Mouse (Mus musculus): ENCODE results near the gene Crat. TPM values are rescaled to one million over a fixed set of nuclear protein-coding genes. Genes with fewer than 3 reads are reported as not detected.

The Crat gene
- polyA plus RNA-seq, 1 experiment, result 44.7 TPM

DNA sequence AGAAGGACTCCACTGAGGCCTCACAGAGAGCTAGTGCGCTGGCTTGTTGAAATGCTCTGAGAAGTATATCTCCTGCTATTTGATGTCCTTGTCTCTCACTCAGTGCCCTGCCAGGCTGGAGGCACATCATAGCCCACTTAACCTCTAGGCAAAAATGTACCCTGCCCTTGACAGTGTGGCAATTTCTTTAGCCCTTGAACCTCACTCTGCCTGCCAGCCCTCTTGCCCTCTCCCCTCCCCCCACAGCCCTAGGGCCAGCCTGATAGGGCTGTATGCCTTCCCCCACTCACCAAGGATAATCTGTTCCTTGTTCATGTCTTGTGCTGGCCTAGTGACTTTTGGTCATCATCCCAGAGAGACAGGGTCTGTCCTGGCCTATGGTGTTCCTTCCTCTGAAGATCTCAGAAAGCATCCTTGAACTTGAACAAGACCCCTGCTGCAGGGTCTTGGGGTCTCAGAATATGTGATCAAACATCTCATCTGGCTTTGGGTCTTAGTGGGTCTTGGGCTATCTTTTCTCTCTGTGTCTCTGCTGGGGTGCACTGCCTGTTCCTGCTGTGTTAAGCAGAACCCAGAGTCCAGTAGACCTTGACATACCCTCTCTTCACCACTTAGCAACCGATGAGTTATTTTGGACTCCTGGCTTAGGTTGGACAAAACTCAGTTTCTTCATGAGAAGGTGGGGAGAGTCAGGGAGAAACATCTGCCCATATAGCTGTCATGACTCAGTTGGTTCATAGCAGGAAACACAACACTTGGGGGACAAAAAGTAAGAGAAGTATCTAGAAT lies 50.1 kb downstream of the Crat start:
- Histone ChIP-seq H3K4me3 (ENCODE audit: insufficient read depth, low read length) (peak overlapping the region; percentile 73), H3K27ac (ENCODE audit: insufficient read depth, low read length) (no peak overlapping the region), H3K4me1 (ENCODE audit: control insufficient read depth, insufficient read depth, low read length) (peaks cover 4% of the 10 kb centered on the region; the same call in 1 of the 2 replicates)
- no peak for TF ChIP-seq POLR2A (IDR thresholded peaks at IDR 0.05; ENCODE audit: extremely low read depth, insufficient read depth, low read length)
- no peak for TF ChIP-seq CTCF (IDR thresholded peaks at IDR 0.05; ENCODE audit: extremely low read depth, insufficient read depth, low read length)

DNA sequence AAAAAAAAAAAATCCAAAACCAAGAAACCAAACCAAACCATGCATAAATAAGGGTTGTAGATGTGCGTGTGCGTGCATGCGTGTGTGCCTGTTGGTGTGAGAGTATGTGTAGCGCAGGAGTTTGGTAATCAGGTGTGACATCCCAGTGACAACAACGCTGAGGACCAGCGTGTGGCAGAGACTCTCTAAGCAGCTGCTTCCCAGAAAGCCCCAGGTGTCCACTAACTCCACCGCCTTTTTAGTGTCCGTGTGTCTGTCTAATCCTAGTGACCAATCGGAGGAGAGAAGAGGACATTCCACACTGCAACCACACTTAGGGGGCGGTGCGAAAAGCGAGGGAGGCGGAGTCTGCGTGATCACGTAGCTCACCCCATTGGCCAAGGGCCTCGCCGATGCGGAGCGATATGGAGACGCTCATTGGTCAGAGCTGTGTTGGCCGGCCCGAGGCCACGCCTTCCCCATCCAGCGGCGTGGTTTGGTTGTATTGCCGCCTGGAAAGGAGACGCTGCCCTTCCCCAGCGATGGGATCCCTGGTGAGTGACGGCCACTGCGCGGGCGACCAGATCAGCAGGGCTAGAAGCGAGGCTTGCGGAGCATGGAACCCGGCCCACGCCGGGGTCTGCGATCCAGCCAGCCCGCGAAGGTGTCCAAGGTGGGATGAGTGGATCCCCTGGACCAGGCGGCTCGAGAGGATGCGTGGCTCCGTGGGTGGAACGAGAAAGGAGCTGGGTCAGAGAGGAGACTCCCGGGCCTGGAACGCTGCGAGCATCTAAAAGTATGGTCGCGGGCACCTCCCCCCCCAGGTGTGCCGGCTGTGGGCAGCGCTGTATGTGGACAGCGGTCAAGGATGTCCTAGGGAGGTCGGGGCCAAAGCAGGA lies 51.6 kb downstream of the Crat start, which contains the start of gene Miga2:
TSS of gene Miga2 (plus strand) at position 461 of the 878 bp plus-strand sequence.
- Histone ChIP-seq H3K4me1 (ENCODE audit: control insufficient read depth, insufficient read depth, low read length) (peaks cover 4% of the 10 kb centered on the region; the same call in 1 of the 2 replicates), H3K4me3 (ENCODE audit: insufficient read depth, low read length) (peak within 1 kb of the TSS; percentile 73), H3K27ac (ENCODE audit: insufficient read depth, low read length) (peak within 1 kb of the TSS; percentile 7; the same call in 1 of the 2 replicates)
- TF ChIP-seq CTCF (IDR thresholded peaks at IDR 0.05; ENCODE audit: extremely low read depth, insufficient read depth, low read length) (no peak), POLR2A (IDR thresholded peaks at IDR 0.05; ENCODE audit: extremely low read depth, insufficient read depth, low read length) (peak; percentile 89)

DNA sequence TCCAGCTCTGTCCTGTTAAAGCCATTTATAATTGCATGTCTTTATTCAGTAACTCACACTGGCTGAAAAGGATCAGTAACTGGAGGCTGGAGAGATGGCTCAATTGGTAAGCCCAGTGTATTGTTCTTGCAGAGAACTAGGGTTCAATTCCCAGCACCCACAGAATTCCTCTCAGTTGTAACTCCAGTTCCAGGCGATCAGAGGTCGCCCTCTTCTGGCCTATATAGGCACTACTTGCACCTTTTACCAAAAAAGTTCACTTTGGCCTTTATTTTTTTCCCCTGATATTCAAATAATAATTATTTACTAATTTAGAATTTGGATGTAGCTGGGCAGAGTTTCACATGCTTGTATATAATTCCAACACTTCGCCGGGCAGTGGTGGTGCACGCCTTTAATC lies 52.7 kb downstream of the Crat start:
- Histone ChIP-seq H3K4me3 (ENCODE audit: insufficient read depth, low read length) (no peak overlapping the region), H3K27ac (ENCODE audit: insufficient read depth, low read length) (no peak overlapping the region), H3K4me1 (ENCODE audit: control insufficient read depth, insufficient read depth, low read length) (peaks cover 4% of the 10 kb centered on the region; the same call in 1 of the 2 replicates)
- no peak for TF ChIP-seq CTCF (IDR thresholded peaks at IDR 0.05; ENCODE audit: extremely low read depth, insufficient read depth, low read length)
- TF ChIP-seq POLR2A (IDR thresholded peaks at IDR 0.05; ENCODE audit: extremely low read depth, insufficient read depth, low read length), result no peak

DNA sequence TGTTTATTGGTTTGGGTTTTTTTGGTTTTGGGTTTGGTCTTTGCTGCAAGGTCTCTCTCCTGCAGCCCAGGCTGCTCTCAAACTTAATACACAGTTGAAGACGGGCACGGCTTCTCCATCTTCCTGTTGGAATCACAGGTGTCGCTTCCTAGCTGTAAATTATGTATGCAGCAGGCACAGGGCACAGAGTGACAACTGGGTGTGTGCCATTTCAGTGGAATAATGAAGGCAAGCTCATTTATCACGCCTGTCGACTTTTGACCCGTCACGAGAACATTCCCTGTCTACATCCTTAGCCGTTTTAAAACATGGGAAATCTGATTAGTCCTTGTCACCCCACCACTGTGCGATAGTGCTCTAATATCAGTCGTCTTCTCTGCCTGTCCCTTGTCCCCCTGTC lies 55.0 kb downstream of the Crat start:
- Histone ChIP-seq H3K27ac (ENCODE audit: insufficient read depth, low read length) (no peak overlapping the region), H3K4me1 (ENCODE audit: control insufficient read depth, insufficient read depth, low read length) (peaks cover 14% of the 10 kb centered on the region; the same call in 1 of the 2 replicates), H3K4me3 (ENCODE audit: insufficient read depth, low read length) (no peak overlapping the region)
- TF ChIP-seq CTCF (IDR thresholded peaks at IDR 0.05; ENCODE audit: extremely low read depth, insufficient read depth, low read length) (no peak), POLR2A (IDR thresholded peaks at IDR 0.05; ENCODE audit: extremely low read depth, insufficient read depth, low read length) (no peak)

DNA sequence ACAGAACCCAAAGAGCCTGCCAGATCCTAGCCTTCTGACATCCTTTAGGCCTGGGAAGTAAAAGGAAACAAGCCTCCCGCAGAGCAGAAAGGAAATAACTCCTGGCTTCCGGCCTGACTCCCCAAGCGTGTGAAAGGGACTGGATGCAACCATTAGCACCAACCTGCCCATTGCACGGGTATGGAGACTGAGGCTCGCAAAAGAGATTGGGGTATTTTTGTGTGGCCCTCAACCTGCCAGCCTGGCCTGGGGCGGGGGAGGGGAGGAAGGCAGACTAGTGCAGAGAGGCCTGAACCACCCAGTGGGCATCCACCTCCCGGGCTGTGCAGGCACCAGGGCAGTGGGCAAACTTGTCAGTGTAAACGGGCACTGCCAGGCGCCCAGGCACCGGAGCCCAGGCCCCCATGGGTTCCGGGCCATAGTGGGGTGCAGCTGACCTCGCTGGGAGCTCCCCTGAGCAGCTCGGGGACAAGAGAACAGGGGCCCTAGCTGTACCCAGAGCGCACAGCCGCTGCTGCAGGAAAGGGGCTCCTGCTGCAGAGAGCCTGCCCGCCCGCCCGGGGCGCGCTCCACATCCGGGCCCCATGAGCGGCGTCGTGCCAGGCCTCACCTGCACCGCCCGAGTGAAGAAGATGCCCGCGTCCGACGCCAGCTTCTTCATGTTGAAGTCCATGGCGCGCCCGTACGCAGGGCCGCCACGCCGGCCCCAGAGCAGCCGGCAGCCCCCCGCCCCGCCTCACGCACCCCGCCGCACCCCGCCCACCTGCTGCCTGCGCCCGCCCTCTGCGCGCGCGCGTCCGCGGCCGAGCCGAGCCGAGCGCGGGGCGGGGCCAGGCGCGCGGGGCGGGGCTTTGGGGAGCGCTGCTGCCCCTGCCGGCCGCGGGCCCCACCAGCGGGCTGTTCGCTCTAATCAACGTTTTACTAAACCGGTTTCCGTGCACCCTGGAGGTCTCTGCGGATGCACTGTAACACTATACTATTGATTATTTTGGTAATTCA lies 56.8 kb downstream of the Crat start, which contains the start of gene Sh3glb2:
TSS of gene Sh3glb2 (minus strand) at position 805 of the 999 bp plus-strand sequence.
- TF ChIP-seq POLR2A (IDR thresholded peaks at IDR 0.05; ENCODE audit: extremely low read depth, insufficient read depth, low read length) (no peak), CTCF (IDR thresholded peaks at IDR 0.05; ENCODE audit: extremely low read depth, insufficient read depth, low read length) (no peak)
- Histone ChIP-seq H3K27ac (ENCODE audit: insufficient read depth, low read length) (peak within 1 kb of the TSS; percentile 95), H3K4me3 (ENCODE audit: insufficient read depth, low read length) (peak within 1 kb of the TSS; percentile 86), H3K4me1 (ENCODE audit: control insufficient read depth, insufficient read depth, low read length) (peaks cover 17% of the 10 kb centered on the region)

DNA sequence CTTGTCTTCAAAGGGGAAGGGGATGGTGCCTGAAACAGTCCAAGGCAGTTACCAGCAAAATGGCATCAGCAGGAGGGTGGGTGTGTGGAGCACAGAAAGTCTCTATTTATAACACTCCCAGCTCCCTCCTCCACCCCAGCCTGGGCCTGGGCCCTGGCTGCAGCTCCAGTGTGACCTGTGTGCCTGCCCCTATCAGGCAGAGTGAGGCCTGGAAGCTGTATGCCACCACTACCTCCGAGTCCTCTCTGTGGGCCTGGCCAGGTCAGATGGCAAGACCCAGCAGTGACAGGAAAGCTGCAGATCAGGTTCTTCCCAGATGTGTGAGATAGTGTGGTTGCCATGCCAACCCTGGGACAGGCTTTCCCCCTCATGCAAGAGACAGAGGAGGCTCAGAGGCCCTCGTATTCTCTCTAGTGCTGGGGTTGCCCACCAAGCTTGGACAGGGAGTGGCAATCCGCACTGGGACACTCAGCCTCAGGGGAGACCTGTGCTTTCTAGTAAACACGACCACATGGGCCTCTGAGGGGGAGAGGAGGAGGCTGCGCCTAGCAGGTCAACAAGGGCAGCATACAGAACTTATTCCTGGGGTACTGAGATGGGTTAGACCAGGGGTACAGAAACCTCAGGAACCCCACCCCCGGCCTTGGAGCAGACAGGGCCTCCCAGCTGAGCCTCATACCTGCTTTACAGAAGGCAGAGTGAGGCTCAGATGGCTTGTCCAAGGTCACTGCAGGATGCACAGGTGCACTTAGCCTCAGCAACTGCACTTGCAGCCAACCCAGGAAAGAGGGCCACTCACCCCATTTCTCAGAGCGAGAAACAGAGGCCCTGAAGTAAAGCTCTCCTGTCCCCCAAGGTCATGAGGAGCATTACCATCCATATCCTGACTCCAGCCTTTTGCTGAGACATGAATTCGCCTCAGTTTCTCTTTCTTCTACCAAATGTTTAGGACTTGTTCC lies 57.8 kb downstream of the Crat start:
- peak overlapping the region; percentile 95 for H3K27ac ChIP-seq (ENCODE audit: insufficient read depth, low read length)
- peaks cover 17% of the 10 kb centered on the region for H3K4me1 ChIP-seq (ENCODE audit: control insufficient read depth, insufficient read depth, low read length)
- TF ChIP-seq CTCF (IDR thresholded peaks at IDR 0.05; ENCODE audit: extremely low read depth, insufficient read depth, low read length) (no peak), POLR2A (IDR thresholded peaks at IDR 0.05; ENCODE audit: extremely low read depth, insufficient read depth, low read length) (no peak)
- peak overlapping the region; percentile 86 for H3K4me3 ChIP-seq (ENCODE audit: insufficient read depth, low read length)

DNA sequence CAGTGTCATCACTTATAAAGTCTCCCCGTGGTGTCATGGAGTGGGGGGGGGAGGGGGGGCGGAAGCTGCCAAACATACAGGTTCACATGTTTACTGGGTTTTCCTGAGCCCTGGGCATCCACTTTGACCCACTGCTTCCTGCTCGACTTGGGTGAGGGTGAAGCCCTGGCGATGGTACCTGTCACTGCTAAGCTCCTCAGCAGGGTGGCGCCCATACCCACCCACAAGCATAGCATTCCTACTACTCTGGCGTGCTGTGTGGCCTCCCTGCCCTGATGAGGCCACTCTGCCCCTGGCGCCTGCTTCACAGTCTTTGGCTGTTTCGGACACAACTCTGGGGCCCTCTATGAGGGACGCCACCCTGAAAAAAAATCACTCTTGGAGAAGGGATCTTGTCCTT lies 58.7 kb downstream of the Crat start:
- H3K4me1 ChIP-seq (ENCODE audit: control insufficient read depth, insufficient read depth, low read length), result peaks cover 17% of the 10 kb centered on the region
- no peak for TF ChIP-seq CTCF (IDR thresholded peaks at IDR 0.05; ENCODE audit: extremely low read depth, insufficient read depth, low read length)
- TF ChIP-seq POLR2A (IDR thresholded peaks at IDR 0.05; ENCODE audit: extremely low read depth, insufficient read depth, low read length), result no peak
- H3K27ac ChIP-seq (ENCODE audit: insufficient read depth, low read length), result 0 out of 2 replicates have a peak overlapping the region, but pooled peaks have one; percentile 95
- peak overlapping the region; percentile 86; the same call in 1 of the 2 replicates for H3K4me3 ChIP-seq (ENCODE audit: insufficient read depth, low read length)

DNA sequence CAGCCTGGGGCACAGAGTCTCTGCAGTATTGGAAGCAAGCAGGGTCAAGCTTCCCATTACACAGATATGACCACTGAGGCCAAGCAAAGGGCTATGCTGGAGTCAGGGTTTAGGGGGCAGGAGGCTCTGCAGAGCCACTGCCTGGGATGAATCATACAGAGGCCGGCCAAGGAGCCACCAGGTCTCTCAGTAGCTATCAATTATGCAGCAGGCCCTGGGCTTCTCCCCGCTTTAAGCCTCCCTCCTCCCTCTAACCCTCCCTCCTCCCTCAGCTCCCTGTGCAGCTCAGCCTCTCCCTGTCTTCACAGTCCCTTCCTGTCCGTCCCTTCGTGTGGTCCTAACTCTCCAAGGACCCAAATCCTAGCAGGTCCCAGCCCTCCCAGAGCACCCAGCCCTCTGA lies 59.3 kb downstream of the Crat start:
- no peak overlapping the region for H3K27ac ChIP-seq (ENCODE audit: insufficient read depth, low read length)
- H3K4me1 ChIP-seq (ENCODE audit: control insufficient read depth, insufficient read depth, low read length), result peaks cover 17% of the 10 kb centered on the region
- no peak overlapping the region for H3K4me3 ChIP-seq (ENCODE audit: insufficient read depth, low read length)
- TF ChIP-seq CTCF (IDR thresholded peaks at IDR 0.05; ENCODE audit: extremely low read depth, insufficient read depth, low read length) (no peak), POLR2A (IDR thresholded peaks at IDR 0.05; ENCODE audit: extremely low read depth, insufficient read depth, low read length) (no peak)
